Mouse (Mus musculus) adrenal gland (tissue): Measurements from ENCODE around the gene Eif4h.
"Not testable (repeated sequence)": the region's sequence is repeated elsewhere in the genome, so short reads cannot be mapped to it uniquely, and the experiment has no call there.

Experiments
- intact Hi-C: fragments of 180-260 bp; cut with DNase I; formaldehyde crosslinking; loops from one replicate; pipeline ENCODE4 v1.15.1; 2025

Eif4h gene

GRCm38 (mm10) chr5:134652015-134652414 is 12.7 kb upstream of the Eif4h start:
- intact Hi-C loops: no loop called here

- intact Hi-C loops: no loop called here
Observed at GRCm38 (mm10) chr5:134650926-134651325, 11.6 kb upstream of the Eif4h start.

DNA sequence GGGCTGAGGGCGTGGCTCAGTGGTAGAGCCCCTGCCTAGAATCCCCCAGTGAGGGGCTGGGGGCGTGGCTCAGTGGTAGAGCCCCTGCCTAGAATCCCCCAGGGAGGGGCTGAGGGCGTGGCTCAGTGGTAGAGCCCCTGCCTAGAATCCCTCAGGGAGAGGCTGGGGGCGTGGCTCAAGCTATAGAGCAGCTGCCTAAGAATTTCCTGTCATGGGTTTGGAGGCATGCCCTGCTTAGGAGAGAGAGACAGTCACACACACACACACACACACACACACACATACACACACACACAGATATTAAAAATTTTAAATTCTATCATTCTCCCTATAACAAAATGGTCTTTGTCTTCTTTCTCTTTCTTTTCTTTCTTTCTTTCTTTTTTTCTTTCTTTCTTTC is 9.7 kb upstream of the Eif4h start:
- intact Hi-C loops: not testable (repeated sequence)

GRCm38 (mm10) chr5:134647394-134647793 is 8.1 kb upstream of the Eif4h start:
- intact Hi-C loops: no loop called here

DNA sequence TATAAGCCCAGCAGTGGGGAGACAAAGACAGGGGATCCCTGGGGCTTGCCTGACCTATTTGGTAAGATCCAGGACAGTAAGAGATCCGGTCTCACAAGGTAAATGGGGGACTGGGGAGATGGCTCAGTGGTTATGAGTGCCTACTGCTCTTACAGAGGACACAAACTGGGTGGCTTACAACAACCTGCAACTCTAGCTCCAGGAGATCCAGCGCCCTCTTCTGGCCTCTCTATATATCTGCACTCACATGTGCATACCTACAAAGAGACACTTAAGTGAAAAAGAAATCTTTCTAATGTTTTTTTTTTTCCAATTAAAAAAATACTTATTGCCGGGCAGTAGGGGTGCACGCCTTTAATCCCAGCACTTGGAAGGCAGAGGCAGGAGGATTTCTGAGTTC is 7.2 kb upstream of the Eif4h start:
- intact Hi-C loops: no loop called here

GRCm38 (mm10) chr5:134644643-134645118 is 5.4 kb upstream of the Eif4h start:
- intact Hi-C loops: loop anchor here (5.0 kb wide), 1 partner anchor 43 kb away; the partner anchor contains the start of gene Limk1

DNA sequence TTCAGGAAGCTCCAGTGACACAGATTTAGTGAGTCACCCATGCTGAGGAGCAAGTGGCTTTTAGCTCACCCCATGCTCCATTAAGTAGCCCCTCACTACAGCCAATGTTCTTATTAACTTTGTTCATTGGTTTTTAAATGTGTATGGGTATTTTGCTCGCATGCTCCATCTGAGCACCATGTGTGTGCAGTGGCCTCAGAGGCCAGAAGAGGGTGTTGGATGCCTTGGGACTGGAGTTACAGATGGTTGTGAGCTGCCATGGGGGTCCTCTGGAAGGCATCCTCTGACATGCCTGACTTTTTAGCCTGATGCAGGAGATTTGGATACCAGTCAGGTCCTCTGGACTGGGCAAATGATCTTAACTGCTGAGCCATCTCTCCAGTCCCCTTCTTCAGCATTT is 4.8 kb upstream of the Eif4h start:
- intact Hi-C loops: loop anchor here (5.0 kb wide), 1 partner anchor 43 kb away; the partner anchor contains the start of gene Limk1

GRCm38 (mm10) chr5:134640371-134640770 is 1.1 kb upstream of the Eif4h start:
- intact Hi-C loops: loop anchor here (5.0 kb wide), 1 partner anchor 47 kb away; the partner anchor contains the start of gene Limk1

- intact Hi-C loops: no loop called here
Observed at GRCm38 (mm10) chr5:134638461-134639268, 625 bp downstream of the Eif4h start.

DNA sequence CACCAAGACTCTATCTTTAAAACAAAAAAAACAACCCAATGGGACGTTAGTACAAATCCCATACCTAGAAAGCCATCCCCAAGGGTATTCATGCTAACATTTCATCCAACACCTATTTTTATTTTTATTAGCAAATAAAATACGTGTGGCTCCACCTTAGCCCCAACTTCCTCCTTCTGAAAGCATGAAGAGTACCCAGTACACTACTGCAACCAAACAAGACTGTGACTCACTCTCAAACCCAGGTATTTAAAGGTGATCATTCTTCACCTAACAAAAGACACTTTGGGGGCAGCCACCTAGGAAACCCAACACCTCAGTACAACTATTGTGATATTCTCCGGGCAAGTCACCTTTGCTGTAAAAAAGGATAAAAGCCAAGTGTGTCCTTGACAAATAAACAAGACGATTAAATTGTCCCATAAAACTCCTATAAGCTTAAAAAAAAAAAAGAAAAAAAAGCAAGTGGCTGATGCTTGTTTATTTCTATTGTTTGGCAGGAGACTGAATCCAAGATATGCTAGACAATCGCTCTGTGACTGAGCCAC is 1.4 kb downstream of the Eif4h start:
- intact Hi-C loops: no loop called here

- intact Hi-C loops: no loop called here
Observed at GRCm38 (mm10) chr5:134632841-134633240, 6.4 kb downstream of the Eif4h start.

GRCm38 (mm10) chr5:134630835-134631234 is 8.5 kb downstream of the Eif4h start:
- intact Hi-C loops: no loop called here

- intact Hi-C loops: no loop called here
Observed at GRCm38 (mm10) chr5:134629508-134629907, 9.8 kb downstream of the Eif4h start.

GRCm38 (mm10) chr5:134622069-134622468 is 17.2 kb downstream of the Eif4h start:
- intact Hi-C loops: loop anchor here (5.0 kb wide), 1 partner anchor 35 kb away; no protein-coding TSS in a partner anchor

DNA sequence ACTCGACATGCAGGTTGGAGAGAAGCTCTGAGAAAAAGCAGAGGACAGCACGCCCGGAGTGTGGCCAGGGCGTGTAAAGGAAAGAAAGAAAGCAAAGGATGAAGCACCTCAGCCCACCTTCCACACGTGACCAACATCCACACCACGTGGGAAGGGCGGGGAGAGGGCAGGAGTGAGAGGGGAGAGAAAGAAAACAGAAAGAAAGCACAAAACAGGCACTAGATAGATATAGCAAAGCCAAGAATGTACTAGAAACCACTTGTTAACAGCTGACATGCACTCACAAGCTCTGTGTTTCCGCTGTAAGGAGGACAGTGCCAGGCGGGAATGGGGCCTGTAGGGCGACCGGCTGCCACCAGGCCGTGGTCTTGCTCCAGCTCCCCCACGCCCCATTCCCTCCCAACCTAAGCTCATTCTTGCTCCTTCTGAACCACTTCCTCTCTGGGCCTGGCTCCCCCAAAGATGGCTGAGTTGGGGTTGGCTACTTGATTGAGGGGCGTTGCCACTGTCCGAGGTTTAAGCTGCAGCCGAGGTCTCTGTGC is 18.1 kb downstream of the Eif4h start:
- intact Hi-C loops: loop anchor here (5.0 kb wide), 1 partner anchor 34 kb away; no protein-coding TSS in a partner anchor

DNA sequence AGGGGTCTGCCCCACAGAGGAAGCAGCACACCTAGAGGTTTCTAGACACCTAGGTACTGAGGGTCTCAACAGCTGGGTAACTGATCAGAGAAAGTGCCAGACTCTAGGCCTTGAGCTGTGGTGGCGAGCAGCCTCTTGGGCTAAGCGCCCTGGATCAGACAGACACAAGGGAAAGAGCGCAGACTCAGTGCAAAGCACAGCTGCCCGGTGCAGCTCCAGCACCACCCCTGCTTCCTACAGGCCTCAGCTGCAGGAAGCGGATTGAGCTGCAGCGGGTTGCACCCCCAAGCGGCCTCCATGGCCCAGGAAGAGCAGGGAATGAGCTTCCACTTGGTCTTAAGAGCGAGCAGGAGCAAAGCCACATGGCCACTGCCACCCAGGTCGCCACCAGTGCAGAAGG is 18.8 kb downstream of the Eif4h start:
- intact Hi-C loops: loop anchor here (5.0 kb wide), 1 partner anchor 33 kb away; no protein-coding TSS in a partner anchor

DNA sequence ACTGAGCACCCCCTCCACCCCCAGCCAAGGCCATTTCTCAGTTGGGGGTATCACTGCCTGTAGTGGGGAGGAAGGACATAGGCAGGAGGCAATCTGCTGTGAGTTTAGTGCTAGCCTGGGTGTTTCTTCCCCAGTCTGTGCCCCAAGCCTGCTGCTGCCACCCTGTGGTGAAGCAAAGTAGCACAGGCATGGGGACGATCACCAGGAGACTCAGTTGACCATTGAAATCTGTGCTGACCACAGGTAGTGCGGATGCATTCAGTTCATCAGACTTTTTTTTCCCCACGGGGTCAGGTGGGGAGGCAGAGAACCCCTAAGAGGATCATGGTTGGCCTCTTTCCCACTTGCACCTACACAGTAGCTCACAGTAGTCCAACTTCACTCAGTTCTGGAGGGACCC is 22.2 kb downstream of the Eif4h start:
- intact Hi-C loops: loop anchor here (2.0 kb wide), 1 partner anchor 110 kb away; no protein-coding TSS in a partner anchor

GRCm38 (mm10) chr5:134615780-134616179 is 23.5 kb downstream of the Eif4h start:
- intact Hi-C loops: loop anchor here (2.0 kb wide), 1 partner anchor 109 kb away; no protein-coding TSS in a partner anchor

GRCm38 (mm10) chr5:134615380-134615779 is 23.9 kb downstream of the Eif4h start:
- intact Hi-C loops: no loop called here

- intact Hi-C loops: no loop called here
Observed at GRCm38 (mm10) chr5:134614802-134615201, 24.5 kb downstream of the Eif4h start, which contains the start of gene Lat2. Lat2 (minus strand) TSS chr5:134615025.

DNA sequence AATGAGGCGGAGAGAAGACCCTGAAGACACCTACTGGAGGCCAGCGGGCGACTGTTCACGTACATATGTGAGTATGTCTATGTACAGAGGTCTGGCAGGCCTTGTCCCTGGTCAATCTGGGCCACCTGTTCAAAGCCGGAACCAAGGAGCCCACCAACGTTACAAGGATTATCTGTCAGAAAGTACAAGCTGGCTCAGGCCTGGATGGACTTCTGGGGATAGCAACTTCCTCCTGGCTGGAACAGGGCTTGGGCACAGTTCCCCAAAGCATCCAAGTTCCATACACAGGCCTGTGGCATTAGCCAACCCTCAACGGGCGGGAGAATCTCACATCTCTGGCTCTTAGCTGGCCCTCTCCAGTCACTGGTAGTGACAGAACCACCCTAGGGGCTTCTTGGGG is 25.0 kb downstream of the Eif4h start:
- intact Hi-C loops: no loop called here

GRCm38 (mm10) chr5:134613727-134614126 is 25.6 kb downstream of the Eif4h start:
- intact Hi-C loops: no loop called here
